Mouse (Mus musculus) myocyte (in vitro differentiated cells): ENCODE data around the gene Eefsec. TPM values are rescaled to one million over a fixed set of nuclear protein-coding genes. Genes with fewer than 3 reads are reported as not detected.

ENCODE experiments used
- H3K27me3 ChIP-seq: one replicate; pipeline ENCODE4 v1.6.1; 2011; ENCODE audit not compliant: control insufficient read depth, insufficient read depth, insufficient read length
- H3K36me3 ChIP-seq: one replicate; pipeline ENCODE4 v1.6.1; 2011; ENCODE audit not compliant: control insufficient read depth, insufficient read depth
- H3K4me2 ChIP-seq: one replicate; pipeline ENCODE4 v1.6.1; 2011; ENCODE audit warnings: low read depth, control low read depth
- H3K4me3 ChIP-seq: one replicate; pipeline ENCODE4 v1.5.1; 2011; ENCODE audit warnings: mild to moderate bottlenecking, control low read depth, moderate library complexity
- H3K79me2 ChIP-seq: one replicate; pipeline ENCODE4 v1.6.1; 2011; ENCODE audit not compliant: control insufficient read depth, insufficient read depth
- H3ac ChIP-seq: one replicate; pipeline ENCODE4 v1.6.1; 2011; ENCODE audit not compliant: control insufficient read depth, insufficient read length
- CEBPB ChIP-seq: IDR thresholded peaks from 2 replicates; pipeline ENCODE4 v1.6.1; 2011; ENCODE audit warnings: mild to moderate bottlenecking, moderate library complexity; ENCODE audit not compliant: poor library complexity, insufficient read depth, severe bottlenecking
- E2F4 ChIP-seq: IDR thresholded peaks from one replicate; pipeline ENCODE4 v1.6.1; 2011; ENCODE audit warnings: mild to moderate bottlenecking, control low read depth, moderate library complexity; ENCODE audit not compliant: insufficient read depth
- MAX ChIP-seq: IDR thresholded peaks from one replicate; pipeline ENCODE4 v1.6.1; 2011; ENCODE audit warnings: low read depth, mild to moderate bottlenecking, control low read depth
- MYOD1 ChIP-seq, 3 experiments: IDR thresholded peaks; one replicate each; pipeline ENCODE4 v1.6.1; 2011; ENCODE audit warnings: control low read depth in 2 of 3, low read depth in 2 of 3, mild to moderate bottlenecking in 2 of 3, moderate library complexity in 1 of 3; ENCODE audit not compliant: insufficient read length in 2 of 3, control insufficient read depth in 1 of 3
- MYOG ChIP-seq, 3 experiments: IDR thresholded peaks; one replicate each; pipeline ENCODE4 v1.6.1; 2011; ENCODE audit warnings: control low read depth in 2 of 3, low read depth in 2 of 3, mild to moderate bottlenecking in 2 of 3; ENCODE audit not compliant: insufficient read length in 2 of 3, control insufficient read depth in 1 of 3, insufficient read depth in 1 of 3
- POLR2A ChIP-seq: IDR thresholded peaks from one replicate; pipeline ENCODE4 v1.6.1; 2011; ENCODE audit warnings: low read depth, mild to moderate bottlenecking, control low read depth, moderate library complexity; ENCODE audit not compliant: insufficient read length
- POLR2AphosphoS2 ChIP-seq: IDR thresholded peaks from one replicate; pipeline ENCODE4 v1.6.1; 2011; ENCODE audit warnings: low read depth, control low read depth; ENCODE audit not compliant: insufficient read length
- REST ChIP-seq: IDR thresholded peaks from one replicate; pipeline ENCODE4 v1.6.1; 2011; ENCODE audit warnings: mild to moderate bottlenecking, control low read depth, moderate library complexity; ENCODE audit not compliant: insufficient read depth, insufficient read length
- SRF ChIP-seq: IDR thresholded peaks from one replicate; pipeline ENCODE4 v1.6.1; 2011; ENCODE audit warnings: low read depth; ENCODE audit not compliant: control insufficient read depth, insufficient read length
- TCF12 ChIP-seq: IDR thresholded peaks from one replicate; pipeline ENCODE4 v1.6.1; 2011; ENCODE audit warnings: mild to moderate bottlenecking, control low read depth; ENCODE audit not compliant: poor library complexity, insufficient read depth, severe bottlenecking
- TCF3 ChIP-seq: IDR thresholded peaks from one replicate; pipeline ENCODE4 v1.6.1; 2011; ENCODE audit warnings: low read depth, control low read depth; ENCODE audit not compliant: insufficient read length
- USF1 ChIP-seq: IDR thresholded peaks from one replicate; pipeline ENCODE4 v1.6.1; 2011; ENCODE audit warnings: low read depth, mild to moderate bottlenecking, control low read depth, moderate library complexity
- polyA plus RNA-seq: library from polyadenylated mRNA; unstranded; fragments of >200 nt; fragmentation: generic; extraction: Trizol; gene quantifications from one replicate; pipeline ENCODE4 v1.2.1, GENCODE M21; 2012; ENCODE audit warnings: missing spikeins

Gene Eefsec
- polyA plus RNA-seq, 1 experiment: 14.5 TPM

DNA sequence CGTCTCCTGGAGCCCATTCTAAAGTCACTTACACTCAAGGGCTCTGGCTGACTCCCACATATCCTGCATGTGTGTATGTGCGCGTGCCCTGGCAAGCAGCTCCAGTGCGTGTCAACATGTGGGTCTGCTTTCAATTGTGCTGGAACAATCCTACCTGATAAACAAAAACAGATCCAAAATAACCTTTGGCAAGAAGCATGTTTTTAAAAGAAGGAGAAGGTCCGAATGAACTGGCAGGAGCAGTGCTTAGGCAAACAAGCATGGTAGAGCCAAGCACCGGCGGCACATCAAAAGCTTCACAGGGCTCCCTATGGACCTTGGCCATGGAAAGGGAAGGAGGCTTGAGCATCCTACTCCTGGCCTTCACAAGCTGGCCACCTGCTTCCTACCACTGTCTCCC lies 105.6 kb downstream of the Eefsec start:
- TF ChIP-seq TCF12 (no peak), POLR2AphosphoS2 (no peak), POLR2A (no peak), CEBPB (no peak), MAX (no peak), E2F4 (no peak), TCF3 (no peak), MYOG (IDR thresholded peaks at IDR 0.05; ENCODE audit: control insufficient read depth in 1 of 3, insufficient read depth in 1 of 3, insufficient read length in 2 of 3, low read depth in 2 of 3) (no peak), REST (no peak), MYOD1 (IDR thresholded peaks at IDR 0.05; ENCODE audit: control insufficient read depth in 1 of 3, insufficient read length in 2 of 3, low read depth in 2 of 3) (no peak), USF1 (no peak), SRF (no peak)
- H3K79me2 ChIP-seq: no peaks in the 10 kb centered on the region

DNA sequence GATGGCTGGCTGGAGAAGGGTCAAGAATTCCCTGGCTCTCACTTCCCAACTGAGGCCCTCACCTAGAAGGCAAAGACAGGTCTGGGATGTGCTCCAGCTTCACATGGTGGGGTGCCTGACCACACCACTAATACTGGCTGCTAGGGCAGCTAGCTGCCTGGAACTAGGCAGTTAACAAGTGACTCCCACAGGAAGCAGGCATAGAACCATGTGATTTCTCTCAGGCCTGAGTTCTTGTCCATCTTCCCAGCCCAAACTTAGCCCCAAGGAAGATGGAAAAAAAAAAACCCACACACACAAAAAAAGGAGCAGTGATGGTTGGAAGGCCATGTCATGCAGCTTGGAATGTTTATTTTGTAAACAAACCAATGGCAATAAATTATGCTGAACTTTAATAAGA lies 117.0 kb downstream of the Eefsec start:
- no peaks in the 10 kb centered on the region for H3K27me3 ChIP-seq
- H3K36me3 ChIP-seq: no peaks in the 10 kb centered on the region
- no peaks in the 10 kb centered on the region for H3K79me2 ChIP-seq
- H3ac ChIP-seq: no peak overlapping the region
- H3K4me2 ChIP-seq: no peak overlapping the region
- H3K4me3 ChIP-seq: no peak overlapping the region
- TF ChIP-seq E2F4 (no peak), SRF (no peak), TCF3 (no peak), MYOD1 (IDR thresholded peaks at IDR 0.05; ENCODE audit: control insufficient read depth in 1 of 3, insufficient read length in 2 of 3, low read depth in 2 of 3) (no peak), POLR2AphosphoS2 (no peak), TCF12 (no peak), MYOG (IDR thresholded peaks at IDR 0.05; ENCODE audit: control insufficient read depth in 1 of 3, insufficient read depth in 1 of 3, insufficient read length in 2 of 3, low read depth in 2 of 3) (no peak), USF1 (no peak), POLR2A (no peak), REST (no peak), CEBPB (no peak), MAX (no peak)

More for the DNA sequence above, 105.6 kb downstream of the Eefsec start:
- no peak overlapping the region for H3K4me2 ChIP-seq
- H3K27me3 ChIP-seq: no peaks in the 10 kb centered on the region
- H3K4me3 ChIP-seq: no peak overlapping the region
- no peaks in the 10 kb centered on the region for H3K36me3 ChIP-seq
- H3ac ChIP-seq: no peak overlapping the region

DNA sequence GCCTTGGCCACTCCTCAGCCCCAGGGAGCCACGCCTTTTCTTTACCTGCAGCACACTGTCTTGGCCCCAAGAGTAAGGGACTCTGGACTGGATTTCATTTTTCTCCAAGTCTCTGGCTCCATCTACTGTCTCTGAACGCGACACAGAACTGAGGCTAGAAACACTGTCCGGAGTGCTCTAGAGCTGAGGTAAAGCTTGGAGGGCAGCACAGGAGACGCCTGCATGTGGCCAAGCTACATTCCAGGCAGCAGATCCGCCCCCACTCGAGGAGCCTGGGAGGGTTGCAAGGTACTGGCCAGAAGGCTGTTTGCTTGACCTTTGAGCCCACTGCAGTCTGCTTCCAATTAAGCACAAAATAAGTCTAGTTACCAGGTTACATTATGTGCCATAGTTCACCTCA lies 124.5 kb downstream of the Eefsec start:
- H3ac ChIP-seq: no peak overlapping the region
- no peak overlapping the region for H3K4me2 ChIP-seq
- TF ChIP-seq MYOG (IDR thresholded peaks at IDR 0.05; ENCODE audit: control insufficient read depth in 1 of 3, insufficient read depth in 1 of 3, insufficient read length in 2 of 3, low read depth in 2 of 3) (no peak), POLR2A (no peak), TCF12 (no peak), TCF3 (no peak), CEBPB (no peak), SRF (no peak), E2F4 (no peak), REST (no peak), MAX (no peak), POLR2AphosphoS2 (no peak), MYOD1 (IDR thresholded peaks at IDR 0.05; ENCODE audit: control insufficient read depth in 1 of 3, insufficient read length in 2 of 3, low read depth in 2 of 3) (no peak), USF1 (no peak)
- H3K4me3 ChIP-seq: no peak overlapping the region
- no peaks in the 10 kb centered on the region for H3K79me2 ChIP-seq
- no peaks in the 10 kb centered on the region for H3K36me3 ChIP-seq
- no peaks in the 10 kb centered on the region for H3K27me3 ChIP-seq

DNA sequence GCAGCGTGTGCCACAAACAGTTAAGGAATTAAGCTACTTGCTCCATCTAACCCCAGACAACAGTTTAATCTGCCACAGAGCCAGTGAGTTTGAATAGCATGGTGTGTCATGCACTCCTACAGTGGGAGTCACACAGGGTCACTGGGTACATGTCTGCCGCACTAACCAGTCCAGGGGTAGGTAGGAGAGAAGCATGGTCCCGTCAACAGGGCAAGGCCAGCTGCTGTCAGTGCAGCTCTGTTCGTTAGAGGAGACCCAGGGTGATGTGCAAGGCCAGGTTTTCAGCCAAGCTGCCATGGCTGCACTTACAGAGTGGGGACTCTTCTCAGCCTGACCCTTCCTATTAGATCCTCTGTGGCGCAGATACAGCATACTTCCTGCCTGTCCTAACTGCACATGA lies 125.1 kb downstream of the Eefsec start:
- H3K27me3 ChIP-seq: no peaks in the 10 kb centered on the region
- no peak overlapping the region for H3K4me2 ChIP-seq
- H3ac ChIP-seq: no peak overlapping the region
- no peaks in the 10 kb centered on the region for H3K79me2 ChIP-seq
- no peaks in the 10 kb centered on the region for H3K36me3 ChIP-seq
- H3K4me3 ChIP-seq: no peak overlapping the region
- TF ChIP-seq TCF3: no peak
- no peak for TF ChIP-seq CEBPB
- no peak for TF ChIP-seq REST
- no peak for TF ChIP-seq POLR2A
- no peak for TF ChIP-seq POLR2AphosphoS2
- no peak for TF ChIP-seq USF1
- TF ChIP-seq MYOG (IDR thresholded peaks at IDR 0.05; ENCODE audit: control insufficient read depth in 1 of 3, insufficient read depth in 1 of 3, insufficient read length in 2 of 3, low read depth in 2 of 3): no peak
- TF ChIP-seq TCF12: no peak

DNA sequence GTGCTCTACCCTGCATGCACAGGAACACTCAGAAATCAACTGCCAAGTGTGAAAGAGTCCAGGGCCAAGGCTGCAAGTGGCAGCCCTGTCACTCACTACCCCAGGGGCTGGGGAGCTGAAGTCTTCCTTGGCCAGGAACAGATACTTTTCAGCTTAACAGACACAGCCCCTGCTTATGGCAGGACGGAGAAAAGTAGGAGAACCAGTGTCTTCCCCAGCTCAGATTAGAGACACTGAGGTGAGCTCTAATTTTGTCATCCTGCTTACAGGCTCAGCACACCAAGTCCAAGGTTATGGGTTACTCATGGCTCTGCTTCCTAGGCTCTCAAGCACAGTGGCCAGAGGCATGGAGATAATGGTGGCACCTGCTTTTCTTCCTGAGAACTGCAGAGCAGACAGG lies 126.6 kb downstream of the Eefsec start:
- H3ac ChIP-seq: no peak overlapping the region
- no peaks in the 10 kb centered on the region for H3K36me3 ChIP-seq
- TF ChIP-seq MAX (no peak), USF1 (no peak), MYOG (IDR thresholded peaks at IDR 0.05; ENCODE audit: control insufficient read depth in 1 of 3, insufficient read depth in 1 of 3, insufficient read length in 2 of 3, low read depth in 2 of 3) (no peak), CEBPB (no peak), TCF3 (no peak), SRF (no peak), REST (no peak), E2F4 (no peak), POLR2AphosphoS2 (no peak), POLR2A (no peak), MYOD1 (IDR thresholded peaks at IDR 0.05; ENCODE audit: control insufficient read depth in 1 of 3, insufficient read length in 2 of 3, low read depth in 2 of 3) (no peak), TCF12 (no peak)
- no peak overlapping the region for H3K4me2 ChIP-seq
- H3K27me3 ChIP-seq: no peaks in the 10 kb centered on the region
- no peaks in the 10 kb centered on the region for H3K79me2 ChIP-seq
- H3K4me3 ChIP-seq: no peak overlapping the region
